17 mouse cellular contexts compared by ENCODE assay signal in genomic region chr2:29432565-29432964, GRCm38 (mm10).
DNase-seq lines count a peak whose midpoint lies in the region; ATAC-seq and TF ChIP-seq lines count a peak whose summit lies in the region.
"Had no signal": no experiment of that assay in that cellular context is flagged by ENCODE, and none has a peak within 500 bp of the region (broad histone marks: within the 10 kb centered on the region; RNA-seq: fewer than 3 reads in every experiment).

No protein-coding gene starts in this region.

- no peak overlapping the region for H3K9ac ChIP-seq in heart, embryonic 12.5 days
- H3K9ac ChIP-seq in intestine, embryonic 15.5 days: no peak overlapping the region
- no peak overlapping the region for H3K9ac ChIP-seq in intestine, postnatal 0 days (ENCODE audit: low read depth, low read length)
- H3K9ac ChIP-seq in MEL (ENCODE audit: control insufficient read depth, low read depth, low read length, poor library complexity, severe bottlenecking): no peak overlapping the region

- H3K4me2 ChIP-seq in heart, embryonic 12.5 days: no peak overlapping the region
- H3K4me2 ChIP-seq in intestine, embryonic 15.5 days (replicated peaks): no peak overlapping the region
- H3K4me2 ChIP-seq in intestine, postnatal 0 days (replicated peaks; ENCODE audit: low read depth): no peak overlapping the region
- H3K4me2 ChIP-seq: heart, embryonic 11.5 days had no signal

- peak; percentile 77 to 81; a peak in 3 of 4 replicates for TF ChIP-seq EP300 in MEL (IDR thresholded peaks at IDR 0.05; ENCODE audit: low read depth in 1 of 2, low read length in 2 of 2)

- no peaks in the 10 kb centered on the region for H3K9me3 ChIP-seq in heart, embryonic 12.5 days (replicated peaks)
- H3K9me3 ChIP-seq in intestine, embryonic 15.5 days: no peaks in the 10 kb centered on the region
- H3K9me3 ChIP-seq in intestine, postnatal 0 days (ENCODE audit: control insufficient read depth): no peaks in the 10 kb centered on the region
- H3K9me3 ChIP-seq in MEL (replicated peaks; ENCODE audit: insufficient read depth, low read length): no peaks in the 10 kb centered on the region

- no peak for TF ChIP-seq CTCF in intestine, postnatal 0 days (IDR thresholded peaks at IDR 0.05; ENCODE audit: low read depth)
- TF ChIP-seq CTCF in MEL (IDR thresholded peaks at IDR 0.05 in 2 of 3, conservative IDR thresholded peaks at IDR 0.05 in 1 of 3; ENCODE audit: control insufficient read depth in 1 of 3, insufficient read depth in 1 of 3, low read depth in 2 of 3, low read length in 3 of 3, poor library complexity in 1 of 3, severe bottlenecking in 1 of 3): no peak

- no peak for TF ChIP-seq POLR2A in MEL (IDR thresholded peaks at IDR 0.05; ENCODE audit: control insufficient read depth in 1 of 2, insufficient read depth in 1 of 2, low read depth in 1 of 2, low read length in 2 of 2, poor library complexity in 1 of 2)

- H3K4me1 ChIP-seq in heart, embryonic 12.5 days (replicated peaks): peaks cover 14% of the 10 kb centered on the region
- no peaks in the 10 kb centered on the region for H3K4me1 ChIP-seq in intestine, embryonic 15.5 days (replicated peaks)
- no peaks in the 10 kb centered on the region for H3K4me1 ChIP-seq in intestine, postnatal 0 days (replicated peaks; ENCODE audit: control insufficient read depth, insufficient read depth, low read length)
- peaks cover 7 to 14% of the 10 kb centered on the region in 2 experiments for H3K4me1 ChIP-seq in MEL (ENCODE audit: control insufficient read depth in 1 of 2, insufficient read depth in 2 of 2, low read length in 2 of 2)

- H3K4me3 ChIP-seq in heart, embryonic 12.5 days: no peak overlapping the region
- H3K4me3 ChIP-seq in intestine, embryonic 15.5 days (replicated peaks): no peak overlapping the region
- H3K4me3 ChIP-seq in intestine, postnatal 0 days (ENCODE audit: low read depth, low read length): no peak overlapping the region
- H3K4me3 ChIP-seq in MEL (ENCODE audit: control insufficient read depth in 1 of 2, insufficient read depth in 1 of 2, low read depth in 2 of 2, low read length in 2 of 2): no peak overlapping the region

- H3K79me2 ChIP-seq in MEL (ENCODE audit: control insufficient read depth, insufficient read depth, low read length, poor library complexity): no peaks in the 10 kb centered on the region

- no peaks in the 10 kb centered on the region for H3K36me3 ChIP-seq in heart, embryonic 12.5 days
- H3K36me3 ChIP-seq in intestine, embryonic 15.5 days: no peaks in the 10 kb centered on the region
- H3K36me3 ChIP-seq in intestine, postnatal 0 days (ENCODE audit: control insufficient read depth, insufficient read depth): no peaks in the 10 kb centered on the region
- peaks cover 0 to 11% of the 10 kb centered on the region in 2 experiments; a peak in 2 of 4 replicates for H3K36me3 ChIP-seq in MEL (ENCODE audit: control insufficient read depth in 1 of 2, insufficient read depth in 2 of 2, low read length in 2 of 2)

- TF ChIP-seq RAD21 in MEL (IDR thresholded peaks at IDR 0.05; ENCODE audit: low read depth, low read length): no peak

- DNase-seq in heart, postnatal 25 days (ENCODE audit: low spot score): no peak
- DNase-seq in MEL (ENCODE audit: low read depth, low spot score): peak; percentile 93
- no peak for DNase-seq in left cerebral cortex, adult 9 months (ENCODE audit: low spot score in 2 of 2)
- DNase-seq in T-cell, adult 2 months (ENCODE audit: low spot score): no peak
- DNase-seq: adrenal gland, postnatal 14 days; cerebellum, adult 9-10 months; gastrocnemius, postnatal 25 days; kidney, adult 8-10 months; kidney, postnatal 4 days; lung, postnatal 10 days; thymus, adult 18-20 months had no signal

- H3K27me3 ChIP-seq in heart, embryonic 12.5 days (replicated peaks): no peaks in the 10 kb centered on the region
- H3K27me3 ChIP-seq in intestine, embryonic 15.5 days (replicated peaks): no peaks in the 10 kb centered on the region
- no peaks in the 10 kb centered on the region for H3K27me3 ChIP-seq in intestine, postnatal 0 days (replicated peaks; ENCODE audit: control insufficient read depth, insufficient read depth, low read length)
- no peaks in the 10 kb centered on the region for H3K27me3 ChIP-seq in MEL (ENCODE audit: control insufficient read depth in 1 of 2, insufficient read depth in 2 of 2, low read length in 2 of 2)

- 0 out of 2 replicates have a peak, but pooled peaks have one; percentile 15 for ATAC-seq in heart, embryonic 12.5 days (ENCODE audit: insufficient number of reproducible peaks, low FRiP score)
- ATAC-seq in intestine, embryonic 15.5 days: 0 out of 2 replicates have a peak, but pooled peaks have one; percentile 20
- ATAC-seq in intestine, postnatal 0 days: no peak
- ATAC-seq in erythroid progenitor cell, adult 5-6 weeks (replicated peaks; ENCODE audit: low FRiP score, poor library complexity, severe bottlenecking): 0 out of 2 replicates have a peak, but pooled peaks have one; percentile 45
- ATAC-seq: activated CD4-positive, CD25-positive, alpha-beta regulatory T cell, adult 4 months had no signal

- no peak overlapping the region; the same call in 1 of the 2 replicates for H3K27ac ChIP-seq in heart, embryonic 12.5 days (ENCODE audit: poor library complexity, severe bottlenecking)
- H3K27ac ChIP-seq in intestine, embryonic 15.5 days: no peak overlapping the region
- no peak overlapping the region for H3K27ac ChIP-seq in intestine, postnatal 0 days (ENCODE audit: low read depth, low read length)
- no peak overlapping the region for H3K27ac ChIP-seq in MEL (ENCODE audit: control insufficient read depth, low read depth, low read length)

- intact Hi-C loops in heart, postnatal 25 days (cut with DNase I): no loop called here

- 44% methylated on average over 5 of the region's 5 CpGs for WGBS in heart, embryonic 12.5 days
- 69% methylated on average over 5 of the region's 5 CpGs for WGBS in intestine, embryonic 15.5 days
- WGBS in intestine, postnatal 0 days: 44% methylated on average over 5 of the region's 5 CpGs

TF ChIP-seq in MEL, 35 proteins besides CTCF, POLR2A, EP300 and RAD21:
- TF ChIP-seq UBTF (IDR thresholded peaks at IDR 0.05; ENCODE audit: borderline replicate concordance, insufficient read depth, low read depth, low read length) (no peak), GATA1 (IDR thresholded peaks at IDR 0.05; ENCODE audit: low read depth, low read length) (peak; percentile 91), MAZ (IDR thresholded peaks at IDR 0.05; ENCODE audit: low read depth, low read length) (no peak), KAT2A (conservative IDR thresholded peaks at IDR 0.05; ENCODE audit: low read depth, low read length) (no peak), ZMIZ1 (IDR thresholded peaks at IDR 0.05; ENCODE audit: low read depth, low read length) (no peak), SIN3A (IDR thresholded peaks at IDR 0.05; ENCODE audit: low read length) (peak; percentile 34; the same call in 1 of the 2 replicates), E2F4 (IDR thresholded peaks at IDR 0.05; ENCODE audit: borderline replicate concordance, low read depth, low read length) (no peak), ZNF384 (IDR thresholded peaks at IDR 0.05; ENCODE audit: low read depth, low read length) (no peak), ETS1 (IDR thresholded peaks at IDR 0.05; ENCODE audit: low read depth, low read length) (peak; percentile 63; the same call in 1 of the 2 replicates), TCF12 (IDR thresholded peaks at IDR 0.05; ENCODE audit: low read depth, low read length) (peak; percentile 90), NRF1 (IDR thresholded peaks at IDR 0.05; ENCODE audit: insufficient read depth, low read depth, low read length, poor library complexity, severe bottlenecking) (no peak), TAL1 (IDR thresholded peaks at IDR 0.05; ENCODE audit: low read length) (peak; percentile 91)
